Mouse (Mus musculus): ENCODE measurements around the gene Oaz1. TPM values are rescaled to one million over a fixed set of nuclear protein-coding genes. Genes with fewer than 3 reads are reported as not detected.

Oaz1 gene
- polyA plus RNA-seq, 1 experiment, result 1,172 TPM

GRCm38 (mm10) chr10:80841685-80842084 lies 15.2 kb downstream of the Oaz1 start:
- H3K4me1 ChIP-seq (ENCODE audit: control insufficient read depth, insufficient read depth, insufficient read length, low read length), result peaks cover 4% of the 10 kb centered on the region
- H3K27ac ChIP-seq (ENCODE audit: insufficient read depth, low read depth, low read length), result no peak overlapping the region
- H3K4me3 ChIP-seq (ENCODE audit: low read depth, low read length), result no peak overlapping the region
- peaks cover 21% of the 10 kb centered on the region for H3K27me3 ChIP-seq (ENCODE audit: control insufficient read depth, insufficient read depth, low read length)
- no peaks in the 10 kb centered on the region for H3K36me3 ChIP-seq (ENCODE audit: control insufficient read depth, insufficient read depth, low read length)
- 82% methylated on average over 2 of the region's 2 CpGs for WGBS
- TF ChIP-seq CTCF (IDR thresholded peaks at IDR 0.05; ENCODE audit: extremely low read depth, insufficient read length, insufficient replicate concordance, low read depth, low read length), result no peak
- no peak for TF ChIP-seq POLR2A (IDR thresholded peaks at IDR 0.05; ENCODE audit: low read depth, low read length)

GRCm38 (mm10) chr10:80842334-80842733 lies 15.9 kb downstream of the Oaz1 start:
- peaks cover 4% of the 10 kb centered on the region for H3K4me1 ChIP-seq (ENCODE audit: control insufficient read depth, insufficient read depth, insufficient read length, low read length)
- WGBS, result 79% methylated on average over 15 of the region's 15 CpGs
- H3K27ac ChIP-seq (ENCODE audit: insufficient read depth, low read depth, low read length), result no peak overlapping the region
- no peak overlapping the region for H3K4me3 ChIP-seq (ENCODE audit: low read depth, low read length)
- no peaks in the 10 kb centered on the region for H3K36me3 ChIP-seq (ENCODE audit: control insufficient read depth, insufficient read depth, low read length)
- H3K27me3 ChIP-seq (ENCODE audit: control insufficient read depth, insufficient read depth, low read length), result peaks cover 21% of the 10 kb centered on the region
- TF ChIP-seq POLR2A (IDR thresholded peaks at IDR 0.05; ENCODE audit: low read depth, low read length) (no peak), CTCF (IDR thresholded peaks at IDR 0.05; ENCODE audit: extremely low read depth, insufficient read length, insufficient replicate concordance, low read depth, low read length) (no peak)

GRCm38 (mm10) chr10:80843087-80843930 lies 16.9 kb downstream of the Oaz1 start:
- peaks cover 21% of the 10 kb centered on the region for H3K27me3 ChIP-seq (ENCODE audit: control insufficient read depth, insufficient read depth, low read length)
- no peak overlapping the region for H3K27ac ChIP-seq (ENCODE audit: insufficient read depth, low read depth, low read length)
- 17% methylated on average over 32 of the region's 32 CpGs for WGBS
- no peaks in the 10 kb centered on the region for H3K36me3 ChIP-seq (ENCODE audit: control insufficient read depth, insufficient read depth, low read length)
- no peak for TF ChIP-seq CTCF (IDR thresholded peaks at IDR 0.05; ENCODE audit: extremely low read depth, insufficient read length, insufficient replicate concordance, low read depth, low read length)
- TF ChIP-seq POLR2A (IDR thresholded peaks at IDR 0.05; ENCODE audit: low read depth, low read length), result no peak
- H3K4me3 ChIP-seq (ENCODE audit: low read depth, low read length), result peak overlapping the region; percentile 39
- peaks cover 4% of the 10 kb centered on the region for H3K4me1 ChIP-seq (ENCODE audit: control insufficient read depth, insufficient read depth, insufficient read length, low read length)

GRCm38 (mm10) chr10:80843931-80844547 lies 17.6 kb downstream of the Oaz1 start, which contains the start of gene Lingo3:
TSS of gene Lingo3 (minus strand) at chr10:80844039.
- 3% methylated on average over 47 of the region's 51 CpGs for WGBS
- no peak for TF ChIP-seq POLR2A (IDR thresholded peaks at IDR 0.05; ENCODE audit: low read depth, low read length)
- Histone ChIP-seq H3K36me3 (ENCODE audit: control insufficient read depth, insufficient read depth, low read length) (no peaks in the 10 kb centered on the region), H3K4me1 (ENCODE audit: control insufficient read depth, insufficient read depth, insufficient read length, low read length) (peaks cover 4% of the 10 kb centered on the region), H3K27me3 (ENCODE audit: control insufficient read depth, insufficient read depth, low read length) (peaks cover 21% of the 10 kb centered on the region), H3K4me3 (ENCODE audit: low read depth, low read length) (peak within 1 kb of the TSS; percentile 39), H3K27ac (ENCODE audit: insufficient read depth, low read depth, low read length) (no peak within 1 kb of the TSS)

- TF ChIP-seq POLR2A (IDR thresholded peaks at IDR 0.05; ENCODE audit: low read depth, low read length) (no peak), CTCF (IDR thresholded peaks at IDR 0.05; ENCODE audit: extremely low read depth, insufficient read length, insufficient replicate concordance, low read depth, low read length) (no peak)
- peaks cover 4% of the 10 kb centered on the region for H3K4me1 ChIP-seq (ENCODE audit: control insufficient read depth, insufficient read depth, insufficient read length, low read length)
- peaks cover 21% of the 10 kb centered on the region for H3K27me3 ChIP-seq (ENCODE audit: control insufficient read depth, insufficient read depth, low read length)
- H3K36me3 ChIP-seq (ENCODE audit: control insufficient read depth, insufficient read depth, low read length), result no peaks in the 10 kb centered on the region
- no peak overlapping the region for H3K4me3 ChIP-seq (ENCODE audit: low read depth, low read length)
- WGBS, result 73% methylated on average over 8 of the region's 8 CpGs
- no peak overlapping the region for H3K27ac ChIP-seq (ENCODE audit: insufficient read depth, low read depth, low read length)
Observed at GRCm38 (mm10) chr10:80845055-80845693, 18.7 kb downstream of the Oaz1 start.

- H3K4me1 ChIP-seq (ENCODE audit: control insufficient read depth, insufficient read depth, insufficient read length, low read length), result peaks cover 4% of the 10 kb centered on the region
- H3K27ac ChIP-seq (ENCODE audit: insufficient read depth, low read depth, low read length), result no peak overlapping the region
- no peaks in the 10 kb centered on the region for H3K36me3 ChIP-seq (ENCODE audit: control insufficient read depth, insufficient read depth, low read length)
- peaks cover 21% of the 10 kb centered on the region for H3K27me3 ChIP-seq (ENCODE audit: control insufficient read depth, insufficient read depth, low read length)
- TF ChIP-seq POLR2A (IDR thresholded peaks at IDR 0.05; ENCODE audit: low read depth, low read length), result no peak
- TF ChIP-seq CTCF (IDR thresholded peaks at IDR 0.05; ENCODE audit: extremely low read depth, insufficient read length, insufficient replicate concordance, low read depth, low read length), result no peak
- WGBS, result 68% methylated on average over 12 of the region's 12 CpGs
- H3K4me3 ChIP-seq (ENCODE audit: low read depth, low read length), result no peak overlapping the region
Observed at GRCm38 (mm10) chr10:80845732-80846131, 19.3 kb downstream of the Oaz1 start.

GRCm38 (mm10) chr10:80848571-80848970 lies 22.1 kb downstream of the Oaz1 start:
- peaks cover 11% of the 10 kb centered on the region for H3K27me3 ChIP-seq (ENCODE audit: control insufficient read depth, insufficient read depth, low read length)
- peaks cover 12% of the 10 kb centered on the region for H3K36me3 ChIP-seq (ENCODE audit: control insufficient read depth, insufficient read depth, low read length)
- H3K4me3 ChIP-seq (ENCODE audit: low read depth, low read length), result no peak overlapping the region
- peaks cover 4% of the 10 kb centered on the region for H3K4me1 ChIP-seq (ENCODE audit: control insufficient read depth, insufficient read depth, insufficient read length, low read length)
- no peak overlapping the region for H3K27ac ChIP-seq (ENCODE audit: insufficient read depth, low read depth, low read length)
- WGBS, result 8% methylated on average over 10 of the region's 10 CpGs
- no peak for TF ChIP-seq POLR2A (IDR thresholded peaks at IDR 0.05; ENCODE audit: low read depth, low read length)
- TF ChIP-seq CTCF (IDR thresholded peaks at IDR 0.05; ENCODE audit: extremely low read depth, insufficient read length, insufficient replicate concordance, low read depth, low read length), result no peak

Data from small intestine, adult 2 months (tissue).